ENCODE assay signal across 10 mouse cellular contexts in the genomic region with DNA sequence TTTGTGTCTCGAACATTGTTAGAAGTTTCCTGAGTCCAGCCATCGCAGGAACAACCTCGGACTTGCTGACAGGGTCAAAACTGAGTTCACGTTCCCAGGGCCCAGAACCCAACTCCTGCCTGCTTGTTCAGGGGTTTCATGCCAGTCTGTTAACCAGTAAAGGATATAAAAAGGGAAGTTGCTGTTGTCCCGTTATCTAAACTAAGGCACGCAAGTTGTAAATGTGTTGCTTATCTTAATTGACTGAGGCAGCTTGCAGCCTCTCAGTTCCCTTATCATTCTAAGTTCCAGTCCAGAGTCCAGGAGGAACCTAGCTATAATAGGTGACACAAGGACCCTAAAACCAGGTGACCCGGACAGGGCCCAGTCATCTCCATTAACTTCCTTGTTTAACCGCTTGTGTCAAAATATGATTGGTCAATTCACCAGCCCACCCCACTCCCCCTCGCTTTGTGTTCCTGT. TPM values are rescaled to one million over a fixed set of nuclear protein-coding genes. Genes with fewer than 3 reads are reported as not detected.
A peak's percentile ranks its signal among the peaks of the same experiment; 100 is the strongest.
DNase-seq lines count a peak whose midpoint lies in the region; ATAC-seq and TF ChIP-seq lines count a peak whose summit lies in the region.
"Had no signal": no experiment of that assay in that cellular context is flagged by ENCODE, and none has a peak within 500 bp of the region (broad histone marks: within the 10 kb centered on the region; RNA-seq: fewer than 3 reads in every experiment).

No protein-coding gene starts in this region.

- TF ChIP-seq EP300 in stomach, postnatal 0 days (optimal IDR thresholded peaks at IDR 0.05) = no peak

- H3K9me3 ChIP-seq in erythroblast, embryonic 14.5 days (ENCODE audit: control insufficient read depth, low read length) = no peaks in the 10 kb centered on the region
- H3K9me3 ChIP-seq in liver, embryonic 13.5 days (replicated peaks) = no peaks in the 10 kb centered on the region
- no peaks in the 10 kb centered on the region for H3K9me3 ChIP-seq in stomach, postnatal 0 days (ENCODE audit: control insufficient read depth, low read length)
- H3K9me3 ChIP-seq in hindbrain, postnatal 0 days (ENCODE audit: low read length) = no peaks in the 10 kb centered on the region
- no peaks in the 10 kb centered on the region for H3K9me3 ChIP-seq in midbrain, embryonic 13.5 days
- H3K9me3 ChIP-seq: embryonic facial prominence, embryonic 15.5 days had no signal

- H3K4me3 ChIP-seq in erythroblast, embryonic 14.5 days (replicated peaks) = peak overlapping the region; percentile 47
- H3K4me3 ChIP-seq in liver, embryonic 13.5 days (replicated peaks) = peak overlapping the region; percentile 32
- H3K4me3 ChIP-seq in stomach, postnatal 0 days (ENCODE audit: low read depth, low read length) = no peak overlapping the region
- H3K4me3 ChIP-seq in hindbrain, postnatal 0 days (ENCODE audit: low read length) = no peak overlapping the region
- H3K4me3 ChIP-seq in midbrain, embryonic 13.5 days (replicated peaks) = no peak overlapping the region
- H3K4me3 ChIP-seq: embryonic facial prominence, embryonic 15.5 days; layer of hippocampus, adult 2 months had no signal

- DNase-seq in spleen, adult 12 weeks (ENCODE audit: low spot score) = peak; percentile 45
- no peak for DNase-seq in spleen, adult 18-20 months
- peak; percentile 68 for DNase-seq in liver, embryonic 13.5 days
- DNase-seq in stomach, postnatal 0 days (ENCODE audit: low spot score) = peak; percentile 40
- no peak for DNase-seq in hindbrain, postnatal 0 days (ENCODE audit: low spot score)
- DNase-seq in thymus, postnatal 0 days (ENCODE audit: low spot score) = no peak

- H3K27me3 ChIP-seq in erythroblast, embryonic 14.5 days (ENCODE audit: control insufficient read depth) = no peaks in the 10 kb centered on the region
- H3K27me3 ChIP-seq in liver, embryonic 13.5 days = peaks cover 12% of the 10 kb centered on the region; the same call in 1 of the 2 replicates
- no peaks in the 10 kb centered on the region for H3K27me3 ChIP-seq in stomach, postnatal 0 days (ENCODE audit: control insufficient read depth, insufficient read depth, low read length)
- no peaks in the 10 kb centered on the region for H3K27me3 ChIP-seq in hindbrain, postnatal 0 days (ENCODE audit: insufficient read depth, low read length)
- no peaks in the 10 kb centered on the region for H3K27me3 ChIP-seq in midbrain, embryonic 13.5 days
- H3K27me3 ChIP-seq: embryonic facial prominence, embryonic 15.5 days had no signal

- TF ChIP-seq CTCF in stomach, postnatal 0 days (IDR thresholded peaks at IDR 0.05; ENCODE audit: low read depth) = no peak
- no peak for TF ChIP-seq CTCF in hindbrain, postnatal 0 days (IDR thresholded peaks at IDR 0.05; ENCODE audit: low read depth)

- peaks cover 73% of the 10 kb centered on the region for H3K4me1 ChIP-seq in erythroblast, embryonic 14.5 days (ENCODE audit: control insufficient read depth)
- peaks cover 51% of the 10 kb centered on the region for H3K4me1 ChIP-seq in liver, embryonic 13.5 days (replicated peaks)
- no peaks in the 10 kb centered on the region for H3K4me1 ChIP-seq in stomach, postnatal 0 days (replicated peaks; ENCODE audit: control insufficient read depth, insufficient read depth)
- H3K4me1 ChIP-seq in hindbrain, postnatal 0 days (ENCODE audit: insufficient read depth, low read length) = no peaks in the 10 kb centered on the region
- 0 out of 2 replicates have a peak, but pooled peaks cover 4% of the 10 kb centered on the region for H3K4me1 ChIP-seq in midbrain, embryonic 13.5 days (replicated peaks)
- H3K4me1 ChIP-seq: embryonic facial prominence, embryonic 15.5 days had no signal

- peak overlapping the region; percentile 74 for H3K9ac ChIP-seq in liver, embryonic 13.5 days
- no peak overlapping the region for H3K9ac ChIP-seq in stomach, postnatal 0 days (ENCODE audit: low read length)
- no peak overlapping the region for H3K9ac ChIP-seq in hindbrain, postnatal 0 days (replicated peaks; ENCODE audit: low read length)
- no peak overlapping the region for H3K9ac ChIP-seq in midbrain, embryonic 13.5 days (replicated peaks)
- H3K9ac ChIP-seq: embryonic facial prominence, embryonic 15.5 days had no signal

- 3% methylated on average over 9 of the region's 9 CpGs for WGBS in liver, embryonic 13.5 days (ENCODE audit: insufficient replicate concordance)
- 42% methylated on average over 9 of the region's 9 CpGs for WGBS in stomach, postnatal 0 days
- WGBS in hindbrain, postnatal 0 days = 71% methylated on average over 9 of the region's 9 CpGs
- 83% methylated on average over 9 of the region's 9 CpGs for WGBS in midbrain, embryonic 13.5 days

- peak overlapping the region; percentile 69 for H3K4me2 ChIP-seq in liver, embryonic 13.5 days
- no peak overlapping the region for H3K4me2 ChIP-seq in stomach, postnatal 0 days (replicated peaks; ENCODE audit: low read depth)
- no peak overlapping the region for H3K4me2 ChIP-seq in hindbrain, postnatal 0 days (ENCODE audit: low read depth, low read length)
- no peak overlapping the region for H3K4me2 ChIP-seq in midbrain, embryonic 13.5 days (replicated peaks)
- H3K4me2 ChIP-seq: embryonic facial prominence, embryonic 15.5 days had no signal

- ATAC-seq in liver, embryonic 13.5 days (ENCODE audit: low read depth) = peak; percentile 88
- ATAC-seq in stomach, postnatal 0 days (ENCODE audit: low FRiP score, low TSS enrichment) = peak; percentile 65; the same call in 1 of the 2 replicates
- ATAC-seq in hindbrain, postnatal 0 days = no peak
- no peak for ATAC-seq in midbrain, embryonic 13.5 days

- no peaks in the 10 kb centered on the region; the same call in 1 of the 2 replicates for H3K36me3 ChIP-seq in erythroblast, embryonic 14.5 days (ENCODE audit: control insufficient read depth)
- H3K36me3 ChIP-seq in liver, embryonic 13.5 days = no peaks in the 10 kb centered on the region
- no peaks in the 10 kb centered on the region for H3K36me3 ChIP-seq in stomach, postnatal 0 days (ENCODE audit: control insufficient read depth, insufficient read depth, low read length)
- no peaks in the 10 kb centered on the region for H3K36me3 ChIP-seq in hindbrain, postnatal 0 days (ENCODE audit: insufficient read depth, low read length)
- no peaks in the 10 kb centered on the region for H3K36me3 ChIP-seq in midbrain, embryonic 13.5 days
- H3K36me3 ChIP-seq: embryonic facial prominence, embryonic 15.5 days had no signal

- H3K27ac ChIP-seq in liver, embryonic 13.5 days = peak overlapping the region; percentile 97
- H3K27ac ChIP-seq in stomach, postnatal 0 days (replicated peaks) = no peak overlapping the region
- no peak overlapping the region for H3K27ac ChIP-seq in hindbrain, postnatal 0 days
- no peak overlapping the region for H3K27ac ChIP-seq in midbrain, embryonic 13.5 days
- H3K27ac ChIP-seq: embryonic facial prominence, embryonic 15.5 days; layer of hippocampus, adult 2 months had no signal

RNA-seq across cellular contexts. Expression of gene Agpat3, which starts 14.6 kb away (rescaled TPM):
- polyA plus RNA-seq in erythroblast, embryonic 14.5 days (2012) = 1.4 and 3.4 TPM in 2 replicates
- 18.1 and 19.5 TPM in 2 replicates for polyA plus RNA-seq in liver, embryonic 13.5 days (2015; fragmentation: Nextera tagmentation; extraction: Ambion mirVana)
- 69.9 and 71.5 TPM in 2 replicates for polyA plus RNA-seq in stomach, postnatal 0 days (2015; fragmentation: Nextera tagmentation; extraction: Ambion mirVana)
- total RNA-seq in hindbrain, postnatal 0 days (2014; rRNA removed) = 123 and 158 TPM in 2 replicates
- 115 and 117 TPM in 2 replicates for polyA plus RNA-seq in hindbrain, postnatal 0 days (2015; fragmentation: Nextera tagmentation; extraction: Ambion mirVana)
- polyA plus RNA-seq in thymus, postnatal 0 days (2015; fragmentation: Nextera tagmentation; extraction: Ambion mirVana) = 139 and 152 TPM in 2 replicates
- polyA plus RNA-seq in midbrain, embryonic 13.5 days (2015; fragmentation: Nextera tagmentation; extraction: Ambion mirVana) = 39.3 and 50.9 TPM in 2 replicates

RNA-seq across cellular contexts. Expression of gene Rrp1, which starts 46.0 kb away (rescaled TPM):
- polyA plus RNA-seq in erythroblast, embryonic 14.5 days (2012) = 15.4 and 18.2 TPM in 2 replicates
- polyA plus RNA-seq in liver, embryonic 13.5 days (2015; fragmentation: Nextera tagmentation; extraction: Ambion mirVana) = 160 and 177 TPM in 2 replicates
- polyA plus RNA-seq in stomach, postnatal 0 days (2015; fragmentation: Nextera tagmentation; extraction: Ambion mirVana) = 148 TPM in 2 replicates
- 176 and 179 TPM in 2 replicates for total RNA-seq in hindbrain, postnatal 0 days (2014; rRNA removed)
- 429 and 435 TPM in 2 replicates for polyA plus RNA-seq in hindbrain, postnatal 0 days (2015; fragmentation: Nextera tagmentation; extraction: Ambion mirVana)
- polyA plus RNA-seq in thymus, postnatal 0 days (2015; fragmentation: Nextera tagmentation; extraction: Ambion mirVana) = 373 and 391 TPM in 2 replicates
- polyA plus RNA-seq in midbrain, embryonic 13.5 days (2015; fragmentation: Nextera tagmentation; extraction: Ambion mirVana) = 363 and 377 TPM in 2 replicates

RNA-seq across cellular contexts. Expression of gene Cstb, which starts 58.6 kb away (rescaled TPM):
- polyA plus RNA-seq in erythroblast, embryonic 14.5 days (2012) = 0.46 and 1.3 TPM in 2 replicates
- 97.6 and 107 TPM in 2 replicates for polyA plus RNA-seq in liver, embryonic 13.5 days (2015; fragmentation: Nextera tagmentation; extraction: Ambion mirVana)
- 636 and 675 TPM in 2 replicates for polyA plus RNA-seq in stomach, postnatal 0 days (2015; fragmentation: Nextera tagmentation; extraction: Ambion mirVana)
- 80.6 and 84.4 TPM in 2 replicates for total RNA-seq in hindbrain, postnatal 0 days (2014; rRNA removed)
- 147 and 148 TPM in 2 replicates for polyA plus RNA-seq in hindbrain, postnatal 0 days (2015; fragmentation: Nextera tagmentation; extraction: Ambion mirVana)
- 1,727 and 1,921 TPM in 2 replicates for polyA plus RNA-seq in thymus, postnatal 0 days (2015; fragmentation: Nextera tagmentation; extraction: Ambion mirVana)
- polyA plus RNA-seq in midbrain, embryonic 13.5 days (2015; fragmentation: Nextera tagmentation; extraction: Ambion mirVana) = 91.6 and 97.8 TPM in 2 replicates

Comparison
In these comparisons a context has a peak if more than half of its experiments do, and no peak if none do; other contexts are left out.
1. DNase-seq: peak in spleen, adult 12 weeks (single experiment), liver, embryonic 13.5 days (single experiment) and stomach, postnatal 0 days (single experiment); none in spleen, adult 18-20 months (0 of 2), hindbrain, postnatal 0 days (single experiment) and thymus, postnatal 0 days (single experiment).
2. H3K4me3 ChIP-seq: peak in erythroblast, embryonic 14.5 days (single experiment) and liver, embryonic 13.5 days (single experiment); none in stomach, postnatal 0 days (single experiment), hindbrain, postnatal 0 days (single experiment) and midbrain, embryonic 13.5 days (single experiment).
3. ATAC-seq: peak in liver, embryonic 13.5 days (single experiment) and stomach, postnatal 0 days (single experiment); none in hindbrain, postnatal 0 days (single experiment) and midbrain, embryonic 13.5 days (single experiment).
4. RNA of gene Cstb, which starts 58.6 kb away (polyA plus RNA-seq): 1,727 to 1,921 TPM in thymus, postnatal 0 days, 636 to 675 TPM in stomach, postnatal 0 days, 147 to 148 TPM in hindbrain, postnatal 0 days, 97.6 to 107 TPM in liver, embryonic 13.5 days and 91.6 to 97.8 TPM in midbrain, embryonic 13.5 days; 0.46 to 1.3 TPM in erythroblast, embryonic 14.5 days; every median in the first group is over 10 times any median in the second.